Mouse (Mus musculus): Measurements from ENCODE around the gene Gm47289. TPM values are rescaled to one million over a fixed set of nuclear protein-coding genes. Genes with fewer than 3 reads are reported as not detected.

The Gm47289 gene
- total RNA-seq, 2 experiments from 2014 or later: not detected

GRCm38 (mm10) chr9:119155826-119156225, 3.1 kb upstream of the Gm47289 start:
- DNase-seq (ENCODE audit: extremely low spot score in 1 of 2, low spot score in 2 of 2): peak in 1 of 2 experiments; percentile 62
- intact Hi-C loops (cut with DNase I): no loop called here

- peak; percentile 57 to 85 for DNase-seq (ENCODE audit: extremely low spot score in 1 of 2, low spot score in 2 of 2)
- intact Hi-C loops (cut with DNase I): no loop called here
Measured at GRCm38 (mm10) chr9:119156278-119157201, 2.4 kb upstream of the Gm47289 start, which contains the start of gene Acaa1b. Acaa1b (minus strand) TSS chr9:119157093.

- intact Hi-C loops (cut with DNase I): no loop called here
- no peak for DNase-seq (ENCODE audit: extremely low spot score in 1 of 2, low spot score in 2 of 2)
Measured at GRCm38 (mm10) chr9:119160689-119161088, 1.7 kb downstream of the Gm47289 start.

- intact Hi-C loops (cut with DNase I): no loop called here
- DNase-seq (ENCODE audit: extremely low spot score in 1 of 2, low spot score in 2 of 2): no peak
Measured at GRCm38 (mm10) chr9:119164743-119165142, 5.8 kb downstream of the Gm47289 start.

GRCm38 (mm10) chr9:119165548-119165947, 6.6 kb downstream of the Gm47289 start:
- DNase-seq (ENCODE audit: extremely low spot score in 1 of 2, low spot score in 2 of 2): no peak
- intact Hi-C loops (cut with DNase I): no loop called here

- no peak for DNase-seq (ENCODE audit: extremely low spot score in 1 of 2, low spot score in 2 of 2)
- intact Hi-C loops (cut with DNase I): no loop called here
Measured at GRCm38 (mm10) chr9:119167608-119168007, 8.6 kb downstream of the Gm47289 start.

GRCm38 (mm10) chr9:119179292-119179691, 20.3 kb downstream of the Gm47289 start:
- no peak for DNase-seq (ENCODE audit: extremely low spot score in 1 of 2, low spot score in 2 of 2)
- intact Hi-C loops (cut with DNase I): no loop called here

GRCm38 (mm10) chr9:119181241-119181728, 22.3 kb downstream of the Gm47289 start:
- peak in 1 of 2 experiments; percentile 7 for DNase-seq (ENCODE audit: extremely low spot score in 1 of 2, low spot score in 2 of 2)

GRCm38 (mm10) chr9:119192202-119192990, 33.4 kb downstream of the Gm47289 start:
- no peak for DNase-seq (ENCODE audit: extremely low spot score in 1 of 2, low spot score in 2 of 2)
- intact Hi-C loops (cut with DNase I): no loop called here

More at GRCm38 (mm10) chr9:119181241-119181728, 22.3 kb downstream of the Gm47289 start:
- intact Hi-C loops (cut with DNase I): no loop called here

- intact Hi-C loops (cut with DNase I): no loop called here
- no peak for DNase-seq (ENCODE audit: extremely low spot score in 1 of 2, low spot score in 2 of 2)
Measured at GRCm38 (mm10) chr9:119199151-119199861, 40.3 kb downstream of the Gm47289 start.

GRCm38 (mm10) chr9:119201653-119202052, 42.7 kb downstream of the Gm47289 start:
- DNase-seq (ENCODE audit: extremely low spot score in 1 of 2, low spot score in 2 of 2): no peak
- intact Hi-C loops (cut with DNase I): no loop called here

- no peak for DNase-seq (ENCODE audit: extremely low spot score in 1 of 2, low spot score in 2 of 2)
- intact Hi-C loops (cut with DNase I): no loop called here
Measured at GRCm38 (mm10) chr9:119203617-119204016, 44.7 kb downstream of the Gm47289 start.

GRCm38 (mm10) chr9:119205756-119206155, 46.8 kb downstream of the Gm47289 start:
- intact Hi-C loops (cut with DNase I): no loop called here
- DNase-seq (ENCODE audit: extremely low spot score in 1 of 2, low spot score in 2 of 2): no peak

GRCm38 (mm10) chr9:119206666-119207065, 47.7 kb downstream of the Gm47289 start:
- intact Hi-C loops (cut with DNase I): no loop called here
- DNase-seq (ENCODE audit: extremely low spot score in 1 of 2, low spot score in 2 of 2): no peak

GRCm38 (mm10) chr9:119207113-119207512, 48.2 kb downstream of the Gm47289 start:
- intact Hi-C loops (cut with DNase I): no loop called here
- no peak for DNase-seq (ENCODE audit: extremely low spot score in 1 of 2, low spot score in 2 of 2)

GRCm38 (mm10) chr9:119208998-119209397, 50.0 kb downstream of the Gm47289 start, which contains the start of gene Slc22a13:
Slc22a13 (minus strand) TSS chr9:119209098.
- intact Hi-C loops (cut with DNase I): no loop called here
- DNase-seq (ENCODE audit: extremely low spot score in 1 of 2, low spot score in 2 of 2): no peak
